8 mouse cellular contexts compared by ENCODE assay signal in the genomic region with DNA sequence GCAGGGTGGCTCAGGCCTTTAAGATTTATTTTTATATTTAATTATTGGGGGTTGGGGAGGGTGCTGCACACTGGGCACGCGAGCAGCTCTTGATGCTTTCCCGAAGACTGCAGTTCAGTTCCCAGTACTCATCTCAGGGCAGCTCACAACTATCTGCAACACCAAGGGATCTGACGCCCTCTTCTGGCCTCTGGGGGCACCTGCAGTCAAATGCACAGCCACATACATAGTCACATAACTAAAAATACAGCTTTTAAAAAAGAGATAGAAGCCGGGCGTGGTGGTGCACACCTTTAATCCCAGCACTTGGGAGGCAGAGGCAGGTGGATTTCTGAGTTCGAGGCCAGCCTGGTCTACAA. TPM values are rescaled to one million over a fixed set of nuclear protein-coding genes. Genes with fewer than 3 reads are reported as not detected.
A peak's percentile ranks its signal among the peaks of the same experiment; 100 is the strongest.
DNase-seq lines count a peak whose midpoint lies in the region; ATAC-seq and TF ChIP-seq lines count a peak whose summit lies in the region.
"Had no signal": no experiment of that assay in that cellular context is flagged by ENCODE, and none has a peak within 500 bp of the region (broad histone marks: within the 10 kb centered on the region; RNA-seq: fewer than 3 reads in every experiment).

No protein-coding gene starts in this region.

- 89% methylated on average over 7 of the region's 7 CpGs for WGBS in kidney, postnatal 0 days
- WGBS in hindbrain, embryonic 15.5 days, result 81% methylated on average over 7 of the region's 7 CpGs
- 80% methylated on average over 7 of the region's 7 CpGs for WGBS in midbrain, embryonic 16.5 days

- H3K27ac ChIP-seq in kidney, postnatal 0 days, result no peak overlapping the region
- peak overlapping the region; percentile 88; the same call in 1 of the 2 replicates for H3K27ac ChIP-seq in brown adipose tissue, adult 24 weeks (replicated peaks; ENCODE audit: low read depth, low read length)
- H3K27ac ChIP-seq in hindbrain, embryonic 15.5 days (replicated peaks), result peak overlapping the region; percentile 71; the same call in 1 of the 2 replicates
- peak overlapping the region; percentile 83 for H3K27ac ChIP-seq in midbrain, embryonic 16.5 days (ENCODE audit: low read length)
- no peak overlapping the region for H3K27ac ChIP-seq in left cerebral cortex, adult 2 months

- no peak overlapping the region for H3K9ac ChIP-seq in kidney, postnatal 0 days (ENCODE audit: low read depth, low read length)
- H3K9ac ChIP-seq in hindbrain, embryonic 15.5 days, result no peak overlapping the region
- no peak overlapping the region for H3K9ac ChIP-seq in midbrain, embryonic 16.5 days (ENCODE audit: low read depth, low read length)

- H3K4me1 ChIP-seq in kidney, postnatal 0 days (replicated peaks; ENCODE audit: insufficient read depth, low read length), result peaks cover 25% of the 10 kb centered on the region
- peaks cover 7% of the 10 kb centered on the region; the same call in 1 of the 2 replicates for H3K4me1 ChIP-seq in brown adipose tissue, adult 24 weeks (ENCODE audit: control insufficient read depth, insufficient read depth, insufficient read length, low read length)
- H3K4me1 ChIP-seq in hindbrain, embryonic 15.5 days (replicated peaks), result peaks cover 39% of the 10 kb centered on the region
- H3K4me1 ChIP-seq in midbrain, embryonic 16.5 days (ENCODE audit: control insufficient read depth, insufficient read depth, low read length), result peaks cover 32% of the 10 kb centered on the region

- H3K9me3 ChIP-seq in kidney, postnatal 0 days (replicated peaks; ENCODE audit: low read length), result no peaks in the 10 kb centered on the region
- no peaks in the 10 kb centered on the region for H3K9me3 ChIP-seq in hindbrain, embryonic 15.5 days
- no peaks in the 10 kb centered on the region for H3K9me3 ChIP-seq in midbrain, embryonic 16.5 days (replicated peaks; ENCODE audit: control insufficient read depth, low read length, poor library complexity, severe bottlenecking)

- intact Hi-C loops in left cerebral cortex, adult 2 months (cut with DNase I), result no loop called here

- no peaks in the 10 kb centered on the region for H3K36me3 ChIP-seq in kidney, postnatal 0 days (ENCODE audit: insufficient read depth, low read length)
- no peaks in the 10 kb centered on the region for H3K36me3 ChIP-seq in hindbrain, embryonic 15.5 days
- no peaks in the 10 kb centered on the region for H3K36me3 ChIP-seq in midbrain, embryonic 16.5 days (ENCODE audit: control insufficient read depth, insufficient read depth, low read length)

- no peak for ATAC-seq in kidney, postnatal 0 days (replicated peaks; ENCODE audit: low FRiP score, low read depth)
- ATAC-seq in hindbrain, embryonic 15.5 days (ENCODE audit: low FRiP score, low read depth), result no peak
- ATAC-seq in midbrain, embryonic 16.5 days, result no peak

- no peak overlapping the region for H3K4me3 ChIP-seq in kidney, postnatal 0 days (replicated peaks; ENCODE audit: low read depth, low read length)
- no peak overlapping the region for H3K4me3 ChIP-seq in brown adipose tissue, adult 24 weeks (ENCODE audit: insufficient read depth, low read depth, low read length)
- H3K4me3 ChIP-seq in hindbrain, embryonic 15.5 days, result no peak overlapping the region
- no peak overlapping the region for H3K4me3 ChIP-seq in midbrain, embryonic 16.5 days (ENCODE audit: low read depth, low read length)
- H3K4me3 ChIP-seq in left cerebral cortex, adult 2 months, result no peak overlapping the region

- no peaks in the 10 kb centered on the region for H3K27me3 ChIP-seq in kidney, postnatal 0 days (ENCODE audit: insufficient read depth, low read length)
- peaks cover 18% of the 10 kb centered on the region for H3K27me3 ChIP-seq in hindbrain, embryonic 15.5 days
- 0 out of 2 replicates have a peak, but pooled peaks cover 9% of the 10 kb centered on the region for H3K27me3 ChIP-seq in midbrain, embryonic 16.5 days (ENCODE audit: control insufficient read depth, insufficient read depth, low read depth, low read length)

- peak; percentile 43 for TF ChIP-seq CTCF in kidney, postnatal 0 days (IDR thresholded peaks at IDR 0.05; ENCODE audit: low read depth)
- TF ChIP-seq CTCF in left cerebral cortex, adult 2 months (IDR thresholded peaks at IDR 0.05), result no peak; the same call in 1 of the 2 replicates

- no peak for DNase-seq in kidney, postnatal 0 days (ENCODE audit: low spot score)
- no peak for DNase-seq in kidney, adult 9 months
- DNase-seq in left cerebral cortex, adult 2 months (ENCODE audit: extremely low spot score in 1 of 2, low spot score in 2 of 2), result no peak
- DNase-seq in layer of hippocampus, adult 11-12 months (ENCODE audit: low spot score), result no peak
- DNase-seq: cerebellum, adult 11 months had no signal

- H3K4me2 ChIP-seq in kidney, postnatal 0 days (ENCODE audit: low read length), result no peak overlapping the region
- no peak overlapping the region for H3K4me2 ChIP-seq in hindbrain, embryonic 15.5 days
- no peak overlapping the region for H3K4me2 ChIP-seq in midbrain, embryonic 16.5 days (ENCODE audit: low read length)

RNA-seq across cellular contexts. Expression of gene Foxp4, which starts 52.5 kb away (rescaled TPM):
- polyA plus RNA-seq in kidney, postnatal 0 days (2015; fragmentation: Nextera tagmentation; extraction: Ambion mirVana), result 7.7 and 9.5 TPM in 2 replicates
- 8.5 and 9.2 TPM in 2 replicates for polyA plus RNA-seq in brown adipose tissue, adult 24 weeks (2012; ENCODE audit: insufficient read depth, insufficient read length, missing spikeins)
- polyA plus RNA-seq in hindbrain, embryonic 15.5 days (2015; fragmentation: Nextera tagmentation; extraction: Ambion mirVana), result 34.3 and 42.2 TPM in 2 replicates
- 35.8 and 38.8 TPM in 2 replicates for polyA plus RNA-seq in midbrain, embryonic 16.5 days (2015; fragmentation: Nextera tagmentation; extraction: Ambion mirVana)
- total RNA-seq in left cerebral cortex, adult 2 months (2021), result 10 to 100 TPM; 43.1 to 50.6 TPM

Comparison
In these comparisons a context has a peak if more than half of its experiments do, and no peak if none do; other contexts are left out.
1. H3K27ac ChIP-seq: peak in brown adipose tissue, adult 24 weeks (single experiment), hindbrain, embryonic 15.5 days (single experiment) and midbrain, embryonic 16.5 days (single experiment); none in kidney, postnatal 0 days (single experiment) and left cerebral cortex, adult 2 months (single experiment).